Mouse (Mus musculus) lung, embryonic 15.5 days (tissue): ENCODE measurements around the gene Zdhhc4. TPM values are rescaled to one million over a fixed set of nuclear protein-coding genes. Genes with fewer than 3 reads are reported as not detected.

Experiments used
- ATAC-seq: fragments of 200-750 bp; cut with Nextera tagmentation; 2 replicates; pipeline ENCODE4 v1.8.0; 2017; ENCODE audit warnings: moderate number of reproducible peaks, borderline replicate concordance; ENCODE audit not compliant: low FRiP score, low TSS enrichment; ENCODE audit errors: extremely low read depth
- H3K27ac ChIP-seq: fragments of 300-500 bp; sonication (generic); 2 replicates; pipeline ENCODE4 v1.5.1; 2015; ENCODE audit warnings: moderate library complexity, mild to moderate bottlenecking, inconsistent platforms
- H3K27me3 ChIP-seq: fragments of 300-500 bp; sonication (generic); 2 replicates; pipeline ENCODE4 v1.6.1; 2015; ENCODE audit warnings: inconsistent platforms
- H3K36me3 ChIP-seq: fragments of 300-500 bp; sonication (generic); 2 replicates; pipeline ENCODE4 v1.6.1; 2015; ENCODE audit warnings: inconsistent platforms
- H3K4me1 ChIP-seq: fragments of 300-500 bp; sonication (generic); 2 replicates; pipeline ENCODE4 v1.6.1; 2015; ENCODE audit warnings: inconsistent platforms
- H3K4me2 ChIP-seq: fragments of 300-500 bp; sonication (generic); 2 replicates; pipeline ENCODE4 v1.6.1; 2015; ENCODE audit warnings: inconsistent platforms, mild to moderate bottlenecking, moderate library complexity
- H3K4me3 ChIP-seq: fragments of 300-500 bp; sonication (generic); 2 replicates; pipeline ENCODE4 v1.5.1; 2015; ENCODE audit warnings: mild to moderate bottlenecking, inconsistent platforms
- H3K9ac ChIP-seq: fragments of 300-500 bp; sonication (generic); 2 replicates; pipeline ENCODE4 v1.6.1; 2015; ENCODE audit warnings: inconsistent platforms
- H3K9me3 ChIP-seq: fragments of 300-500 bp; sonication (generic); 2 replicates; pipeline ENCODE4 v1.6.1; 2016; ENCODE audit warnings: inconsistent platforms
- WGBS: fragments of 180-500 bp; shearing (Covaris S2); methylation state at CpG from one replicate; pipeline ENCODE4 v1.1.7; 2015; 5-methylcytosine and 5-hydroxymethylcytosine counted together
- polyA plus RNA-seq: library from polyadenylated mRNA; unstranded; fragments of >200 nt; fragmentation: Nextera tagmentation; extraction: Ambion mirVana; gene quantifications from 2 replicates; pipeline ENCODE4 v1.2.1, GENCODE M21; 2015

The Zdhhc4 gene
- polyA plus RNA-seq, 1 experiment from 2014 or later = 71.9 TPM

- Histone ChIP-seq H3K27me3 (no peaks in the 10 kb centered on the region), H3K9me3 (no peaks in the 10 kb centered on the region), H3K27ac (no peak overlapping the region), H3K4me3 (peak overlapping the region; percentile 91), H3K36me3 (no peaks in the 10 kb centered on the region), H3K4me2 (peak overlapping the region; percentile 90), H3K9ac (peak overlapping the region; percentile 86), H3K4me1 (peaks cover 12% of the 10 kb centered on the region; the same call in 1 of the 2 replicates)
- ATAC-seq = 0 out of 2 replicates have a peak, but pooled peaks have one; percentile 4
- WGBS = 3% methylated on average over 12 of the region's 12 CpGs
These were observed 58.9 kb downstream of the Zdhhc4 start for GRCm38 (mm10) chr5:143270151-143270519.

- peak within 1 kb of the TSS; percentile 39; the same call in 1 of the 2 replicates for H3K27ac ChIP-seq
- H3K9ac ChIP-seq = peak within 1 kb of the TSS; percentile 86
- H3K36me3 ChIP-seq = no peaks in the 10 kb centered on the region
- peaks cover 12% of the 10 kb centered on the region; the same call in 1 of the 2 replicates for H3K4me1 ChIP-seq
- WGBS = under 1% methylated on average over 79 of the region's 79 CpGs
- peak within 1 kb of the TSS; percentile 91 for H3K4me3 ChIP-seq
- H3K27me3 ChIP-seq = no peaks in the 10 kb centered on the region
- H3K9me3 ChIP-seq = no peaks in the 10 kb centered on the region
- peak; percentile 80 for ATAC-seq
- peak within 1 kb of the TSS; percentile 90 for H3K4me2 ChIP-seq
These were observed 59.5 kb downstream of the Zdhhc4 start, which contains the start of gene Zfp316 for GRCm38 (mm10) chr5:143269363-143270150. TSS of gene Zfp316 (minus strand) at chr5:143270022.

- Histone ChIP-seq H3K4me1 (peaks cover 12% of the 10 kb centered on the region; the same call in 1 of the 2 replicates), H3K36me3 (0 out of 2 replicates have a peak, but pooled peaks cover under 1% of the 10 kb centered on the region), H3K9ac (peak overlapping the region; percentile 86), H3K4me3 (peak overlapping the region; percentile 91), H3K4me2 (peak overlapping the region; percentile 90), H3K9me3 (no peaks in the 10 kb centered on the region), H3K27ac (no peak overlapping the region; the same call in 1 of the 2 replicates), H3K27me3 (no peaks in the 10 kb centered on the region)
- WGBS = 25% methylated on average over 8 of the region's 8 CpGs
- ATAC-seq = no peak
These were observed 60.1 kb downstream of the Zdhhc4 start for GRCm38 (mm10) chr5:143268985-143269362.

- peaks cover 12% of the 10 kb centered on the region; the same call in 1 of the 2 replicates for H3K4me1 ChIP-seq
- peaks cover 14% of the 10 kb centered on the region; the same call in 1 of the 2 replicates for H3K36me3 ChIP-seq
- WGBS = 81% methylated on average over 6 of the region's 6 CpGs
- no peak overlapping the region for H3K4me3 ChIP-seq
- H3K27me3 ChIP-seq = no peaks in the 10 kb centered on the region
- ATAC-seq = no peak
- no peak overlapping the region for H3K27ac ChIP-seq
- no peak overlapping the region for H3K9ac ChIP-seq
- H3K9me3 ChIP-seq = no peaks in the 10 kb centered on the region
- no peak overlapping the region for H3K4me2 ChIP-seq
These were observed 62.3 kb downstream of the Zdhhc4 start for GRCm38 (mm10) chr5:143266794-143267193.

Other genes starting within 250 kb of the Zdhhc4 start
- gene Rnf216, start 216.3 kb downstream of the Zdhhc4 start, polyA plus RNA-seq = 33.5 and 37.6 TPM in 2 replicates
- gene Olfr718-ps1, start 181.7 kb downstream of the Zdhhc4 start, polyA plus RNA-seq = not detected in 2 replicates
- gene Rbak, start 148.5 kb downstream of the Zdhhc4 start, polyA plus RNA-seq = 11.8 and 12.2 TPM in 2 replicates
- not detected in 2 replicates for gene Spdye4b, start 148.2 kb downstream of the Zdhhc4 start, polyA plus RNA-seq
- gene Spdye4a, start 102.4 kb downstream of the Zdhhc4 start, polyA plus RNA-seq = not detected in 2 replicates
- gene Zfp12, start 94.1 kb downstream of the Zdhhc4 start, polyA plus RNA-seq = 13.6 and 15.0 TPM in 2 replicates
- gene Zfp316, start 59.2 kb downstream of the Zdhhc4 start, polyA plus RNA-seq = 2.8 and 3.1 TPM in 2 replicates
- gene Zfp853, start 35.6 kb downstream of the Zdhhc4 start, polyA plus RNA-seq = not detected in 2 replicates
- gene E130309D02Rik, start 13.9 kb downstream of the Zdhhc4 start, polyA plus RNA-seq = 38.4 and 40.5 TPM in 2 replicates
- gene Grid2ip, start 28.1 kb upstream of the Zdhhc4 start, polyA plus RNA-seq = 0.04 and 0.07 TPM in 2 replicates
- gene Kdelr2, start 74.6 kb upstream of the Zdhhc4 start, polyA plus RNA-seq = 329 and 337 TPM in 2 replicates
- 7.9 and 8.1 TPM in 2 replicates for gene Daglb, start 135.3 kb upstream of the Zdhhc4 start, polyA plus RNA-seq
- gene Rac1, start 198.8 kb upstream of the Zdhhc4 start, polyA plus RNA-seq = 492 and 506 TPM in 2 replicates